Mouse (Mus musculus) lung, adult 2 months (tissue): Measurements from ENCODE around the gene Slc16a7.

Experiments
- CTCF ChIP-seq: fragments of 200-500 bp; IDR thresholded peaks from 2 replicates; pipeline ENCODE4 v1.5.1; 2011; ENCODE audit warnings: mild to moderate bottlenecking, low read length, control low read depth; ENCODE audit not compliant: insufficient read depth
- POLR2A ChIP-seq: fragments of 200-500 bp; IDR thresholded peaks from 2 replicates; pipeline ENCODE4 v1.6.1; 2011; ENCODE audit warnings: low read depth, mild to moderate bottlenecking, control low read depth, low read length, borderline replicate concordance; ENCODE audit errors: extremely low read depth

GRCm38 (mm10) chr10:125418795-125419194, 29.5 kb upstream of the Slc16a7 start:
- TF ChIP-seq CTCF (no peak), POLR2A (no peak)
